Mouse (Mus musculus): ENCODE data around the gene Ccdc146.

Gene Ccdc146

DNA sequence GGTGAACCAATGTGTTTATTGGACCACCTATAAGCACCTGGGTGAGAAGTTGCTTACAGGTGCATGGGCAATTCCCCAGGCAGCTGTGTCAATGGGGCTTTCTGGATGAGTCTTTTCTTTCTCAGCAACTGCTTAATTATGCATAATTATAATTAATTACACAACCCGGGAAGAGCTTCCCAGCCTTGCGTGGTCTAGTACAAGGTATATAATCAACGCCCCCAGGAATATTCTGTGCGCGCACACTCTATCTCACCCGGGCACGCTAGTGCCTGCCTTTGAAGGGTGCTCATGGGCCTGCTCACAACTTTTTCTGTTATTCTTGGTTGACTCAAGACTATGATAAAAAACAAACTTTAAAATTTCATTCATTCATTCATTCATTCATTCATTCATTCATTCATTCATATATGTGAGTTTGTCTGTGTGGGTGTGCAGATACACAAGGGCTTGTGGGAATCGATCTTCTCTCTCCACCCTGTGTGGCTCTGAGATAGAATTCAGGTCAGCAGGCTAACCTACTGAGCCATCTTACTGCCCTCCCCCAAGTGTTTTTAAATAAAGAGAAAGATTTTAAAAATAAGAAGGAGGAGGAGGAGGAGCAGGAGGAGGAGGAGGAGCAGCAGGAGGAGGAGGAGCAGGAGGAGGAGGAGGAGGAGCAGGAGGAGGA lies 160.0 kb downstream of the Ccdc146 start:
- DNase-seq (ENCODE audit: low spot score in 2 of 2), result no peak

DNA sequence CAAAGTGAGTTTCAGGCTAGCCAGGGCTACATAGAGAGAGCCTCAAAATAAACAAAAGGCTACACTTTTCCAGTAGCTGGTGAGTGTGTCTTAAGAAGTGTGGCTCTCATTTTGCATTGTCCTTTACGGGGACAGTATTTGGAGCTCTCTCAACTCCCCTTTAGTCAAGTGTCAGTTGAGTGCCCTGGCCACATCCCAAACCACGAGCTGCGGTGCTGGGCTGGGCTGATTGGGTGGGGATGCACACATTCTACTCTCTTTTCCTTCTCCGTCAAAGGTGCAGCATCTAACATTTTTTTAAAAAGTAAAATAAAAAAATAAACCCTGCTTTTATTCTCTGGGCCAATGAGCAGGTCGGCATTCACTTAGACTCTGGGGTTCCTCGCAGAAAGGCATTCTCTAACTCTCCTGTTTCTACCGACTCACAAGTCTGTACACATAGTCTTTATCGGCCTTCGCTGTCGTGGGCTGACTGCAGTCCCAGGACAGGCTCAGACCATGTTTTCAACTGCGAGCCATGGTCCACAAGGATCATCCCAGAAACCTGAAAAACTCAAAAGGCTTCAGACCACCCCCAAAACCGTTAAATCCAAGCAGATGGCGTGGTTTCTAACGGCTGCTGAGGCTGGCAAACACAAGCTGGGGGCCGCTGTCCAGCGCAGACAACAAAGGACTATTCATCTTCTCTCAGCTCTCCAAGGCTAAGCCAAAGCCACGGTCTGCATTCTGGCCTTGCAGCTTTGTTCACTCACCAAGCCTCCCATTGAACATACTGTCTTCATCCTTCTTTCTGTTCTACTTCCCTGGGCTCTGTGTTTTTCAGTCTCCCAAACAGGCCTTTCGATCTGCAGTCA lies 161.0 kb downstream of the Ccdc146 start:
- no peak for DNase-seq (ENCODE audit: low spot score in 2 of 2)

DNA sequence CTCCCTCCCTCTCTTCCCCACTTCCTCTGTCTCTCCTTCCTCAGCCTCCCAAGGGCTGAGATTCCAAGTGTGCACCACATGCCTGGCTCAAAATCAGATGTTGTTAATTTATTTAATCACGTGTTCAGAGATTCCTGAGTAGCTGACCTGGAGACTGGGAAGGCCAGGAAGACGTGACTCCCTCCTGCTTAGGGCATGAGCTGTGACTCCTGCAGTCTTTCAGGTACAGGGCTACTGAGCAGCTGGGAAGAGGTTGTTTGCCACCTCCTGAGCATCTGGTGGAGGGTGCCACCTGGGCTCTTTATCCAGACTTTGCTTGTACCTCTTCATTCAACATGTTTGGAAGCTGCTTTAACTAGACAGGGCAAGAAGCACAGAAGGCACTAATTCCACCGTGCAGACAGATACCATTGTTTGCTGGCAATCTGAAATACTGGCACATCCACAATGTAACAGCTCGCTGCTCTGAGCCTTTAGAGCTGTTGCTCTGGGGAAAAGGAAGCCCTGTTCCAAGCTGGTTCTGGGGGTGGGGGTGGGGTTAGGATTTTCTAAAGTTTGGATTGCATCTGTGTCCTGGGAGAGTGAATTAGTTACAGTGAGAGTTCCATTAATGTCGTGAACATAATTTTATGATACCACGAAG lies 163.2 kb downstream of the Ccdc146 start:
- no peak for DNase-seq (ENCODE audit: low spot score in 2 of 2)

DNA sequence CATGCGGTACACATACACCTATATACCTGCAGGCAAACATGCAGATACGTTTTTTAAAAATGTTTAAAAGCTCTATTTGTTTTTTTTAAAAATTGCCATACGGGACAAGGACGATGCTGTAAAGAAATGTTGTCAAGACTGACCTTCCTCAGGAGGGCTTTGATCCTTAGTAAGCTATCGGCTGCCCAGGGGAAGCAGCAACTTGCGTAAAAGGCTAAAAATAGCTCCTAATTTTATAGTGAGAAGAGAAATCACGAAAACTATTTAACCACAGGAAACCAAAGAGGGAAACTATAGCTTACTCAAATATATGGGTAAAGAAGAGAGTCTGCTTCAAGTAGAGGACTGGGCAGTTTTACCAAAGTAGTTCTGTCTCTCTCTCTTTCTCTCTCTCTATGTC lies 163.7 kb downstream of the Ccdc146 start:
- DNase-seq (ENCODE audit: low spot score in 2 of 2), result no peak

DNA sequence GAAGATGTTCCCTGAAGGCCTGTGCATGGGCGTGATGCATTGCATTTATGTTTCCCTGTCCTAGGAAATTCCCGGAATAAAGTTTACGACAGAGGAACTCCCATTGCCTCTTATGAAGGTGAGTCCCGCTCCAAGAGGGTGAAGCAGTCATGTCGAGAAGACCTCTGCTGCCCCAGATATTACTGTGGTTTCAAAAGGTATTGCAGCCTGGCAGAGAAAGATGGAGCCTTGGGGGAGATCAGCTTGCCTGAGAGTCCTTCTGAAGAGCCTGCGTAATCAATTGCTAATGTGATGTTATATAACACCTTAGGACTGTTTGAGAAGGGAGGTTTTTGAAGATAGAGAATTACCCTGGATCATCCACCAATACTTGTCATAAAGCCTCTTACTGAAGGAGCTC lies 166.7 kb downstream of the Ccdc146 start:
- no peak for DNase-seq (ENCODE audit: low spot score in 2 of 2)

DNA sequence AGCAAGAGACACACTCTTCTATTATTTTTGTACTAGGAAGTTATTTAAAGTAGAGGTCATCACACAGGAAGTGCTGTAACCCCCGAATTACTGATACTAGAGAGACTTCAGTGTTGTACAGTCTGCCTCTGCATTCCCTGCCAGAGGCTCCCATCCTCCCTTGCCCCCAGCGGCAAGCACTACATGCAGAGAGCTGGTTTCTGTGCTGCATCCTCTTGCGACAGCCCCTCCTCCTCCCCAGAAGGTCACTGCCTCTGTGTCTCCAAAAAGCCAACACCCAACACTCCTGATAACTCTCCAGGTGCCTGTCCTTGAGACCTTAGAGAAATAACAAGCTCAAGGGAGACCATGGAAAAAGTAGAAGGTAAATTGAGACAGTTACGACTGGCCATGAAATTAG lies 167.4 kb downstream of the Ccdc146 start:
- DNase-seq (ENCODE audit: low spot score in 2 of 2), result no peak

DNA sequence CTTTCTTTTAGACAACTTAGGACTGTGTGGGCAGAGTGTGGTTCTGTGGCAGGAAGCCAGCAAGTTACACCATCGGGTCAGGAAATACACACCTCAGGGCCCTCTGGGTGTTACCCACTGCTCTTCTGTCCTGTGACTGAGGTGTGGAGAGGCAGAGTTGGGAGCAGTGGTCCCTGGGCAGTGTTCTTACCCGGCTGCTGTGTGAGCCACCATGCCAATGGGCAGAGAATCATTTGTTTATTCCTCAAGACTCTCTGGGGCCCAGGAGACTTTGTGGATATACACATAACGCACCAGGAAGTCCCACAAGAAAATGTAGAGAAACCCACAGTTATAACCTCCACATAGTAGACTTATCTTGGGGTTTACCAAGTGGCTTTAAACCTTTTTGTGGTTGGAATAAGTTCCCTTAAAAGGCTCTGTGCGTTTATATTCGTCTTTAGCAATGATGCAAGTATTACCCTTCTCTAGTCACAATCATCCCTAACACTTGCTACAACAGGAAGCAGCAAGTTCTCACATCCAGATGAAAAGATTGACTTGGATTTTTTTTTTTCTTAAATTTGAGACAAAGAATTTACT lies 168.8 kb downstream of the Ccdc146 start:
- no peak for DNase-seq (ENCODE audit: low spot score in 2 of 2)

DNA sequence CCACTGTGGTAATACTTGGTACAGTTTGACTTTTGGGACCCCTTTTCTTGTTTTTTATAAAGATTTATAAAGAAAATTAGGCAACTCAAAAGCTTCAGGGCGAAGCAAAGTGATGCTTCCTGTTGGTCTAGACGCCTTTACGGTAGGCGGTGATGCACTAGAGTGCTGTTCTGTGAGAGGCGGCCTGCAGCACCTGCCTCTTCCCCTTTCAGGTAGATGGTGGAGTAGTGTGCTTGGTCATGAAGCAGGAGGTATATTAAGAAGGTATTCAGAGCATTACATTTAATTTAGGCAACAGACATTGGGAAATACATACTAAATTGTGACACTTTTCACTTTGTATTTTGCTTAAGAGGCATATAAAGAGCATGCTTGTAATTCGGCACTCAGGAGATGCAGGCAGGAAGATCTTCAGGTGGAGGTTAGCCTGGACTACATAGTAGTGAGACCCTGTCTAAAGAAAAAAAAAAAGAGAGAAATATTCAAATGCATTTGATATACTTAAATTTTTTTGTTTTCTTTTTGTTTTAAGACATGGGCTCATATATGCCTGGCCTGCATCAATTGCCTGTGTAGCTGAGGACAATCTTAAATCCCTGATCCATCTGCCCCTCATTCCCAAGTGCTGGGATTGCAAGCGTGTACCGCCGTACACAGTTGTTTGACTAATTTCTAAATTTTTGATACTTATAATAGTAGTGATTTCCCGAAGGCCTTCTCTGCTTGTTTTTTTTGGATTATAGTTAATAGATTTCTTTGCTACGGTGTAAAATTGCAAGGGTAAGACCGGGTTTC lies 169.5 kb downstream of the Ccdc146 start:
- DNase-seq (ENCODE audit: low spot score in 2 of 2), result no peak

DNA sequence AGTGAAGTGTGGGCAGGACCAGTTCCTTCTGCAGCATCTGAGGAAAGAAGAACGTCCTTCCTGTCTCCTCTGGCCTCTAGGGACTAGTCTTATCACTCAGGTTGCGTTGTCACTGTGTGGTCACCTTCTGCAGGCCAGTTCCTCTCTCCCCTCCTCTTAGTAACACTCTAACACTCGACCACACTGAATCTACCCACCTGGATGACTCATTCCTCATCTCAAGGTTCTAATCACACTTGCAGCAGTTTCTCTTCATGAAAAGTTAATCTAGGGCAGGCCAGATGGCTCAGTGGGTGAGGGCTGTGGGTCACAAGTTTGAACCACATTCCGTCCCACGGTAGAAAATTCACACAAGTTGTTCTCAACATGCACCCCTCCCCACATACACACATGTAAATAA lies 175.6 kb downstream of the Ccdc146 start:
- no peak for DNase-seq (ENCODE audit: low spot score in 2 of 2)

DNA sequence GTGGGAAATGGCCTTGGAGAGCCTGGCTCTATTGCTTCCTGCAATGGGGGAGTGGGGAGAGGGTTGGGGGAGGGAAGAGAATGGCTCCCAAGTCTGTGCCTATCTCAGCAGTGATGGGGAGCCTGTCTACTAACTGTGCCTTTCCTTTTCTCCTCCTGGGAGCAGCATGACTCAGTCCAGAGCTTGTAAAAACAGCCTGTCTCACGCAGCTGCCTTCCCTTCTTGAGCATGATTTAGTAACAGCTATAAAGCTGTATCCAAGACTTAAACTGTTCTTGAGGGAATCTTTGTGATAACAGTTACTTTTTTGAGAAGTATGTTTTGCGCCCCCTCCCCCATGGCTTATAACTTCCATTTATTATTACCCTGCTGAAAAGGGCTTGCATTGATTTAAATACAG lies 176.6 kb downstream of the Ccdc146 start:
- no peak for DNase-seq (ENCODE audit: low spot score in 2 of 2)

DNA sequence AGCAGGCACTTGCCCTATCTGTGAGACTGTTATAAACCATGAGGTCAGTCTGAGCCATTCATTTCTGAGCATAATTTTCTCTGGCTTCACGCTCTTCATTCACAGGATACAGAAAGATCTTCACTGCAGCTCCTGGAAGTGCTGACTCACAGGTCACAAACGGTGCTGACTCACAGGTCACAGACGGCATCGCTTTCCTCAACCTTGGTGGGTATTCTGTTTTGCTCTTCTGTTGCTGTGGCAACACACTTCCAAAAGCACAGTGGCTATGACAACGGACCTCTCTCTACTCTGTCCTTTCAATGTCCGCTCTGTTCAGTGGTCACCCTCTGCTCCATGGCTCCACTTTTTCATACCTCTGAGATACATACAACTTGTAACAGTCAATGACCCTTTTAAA lies 177.7 kb downstream of the Ccdc146 start:
- no peak for DNase-seq (ENCODE audit: low spot score in 2 of 2)

DNA sequence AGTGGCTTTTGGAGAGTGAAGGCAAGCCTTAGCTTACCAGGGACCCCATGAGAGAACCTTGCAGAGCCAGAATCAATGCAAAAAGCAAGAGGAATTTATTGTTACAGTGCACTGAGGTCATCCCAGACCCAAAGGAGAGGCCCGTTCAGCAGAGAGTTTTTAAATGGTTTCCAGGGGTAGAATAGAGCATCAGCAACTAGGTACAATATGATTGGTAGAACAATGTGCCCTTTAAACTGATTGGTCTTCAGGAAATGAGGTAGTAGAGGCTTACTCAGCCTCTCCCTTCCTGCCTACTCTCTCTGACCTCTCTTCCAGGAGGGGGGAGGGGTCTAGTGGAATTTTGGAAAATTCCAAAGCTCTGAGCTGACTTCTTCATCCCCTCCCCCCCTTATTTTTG lies 179.2 kb downstream of the Ccdc146 start:
- no peak for DNase-seq (ENCODE audit: low spot score in 2 of 2)

DNA sequence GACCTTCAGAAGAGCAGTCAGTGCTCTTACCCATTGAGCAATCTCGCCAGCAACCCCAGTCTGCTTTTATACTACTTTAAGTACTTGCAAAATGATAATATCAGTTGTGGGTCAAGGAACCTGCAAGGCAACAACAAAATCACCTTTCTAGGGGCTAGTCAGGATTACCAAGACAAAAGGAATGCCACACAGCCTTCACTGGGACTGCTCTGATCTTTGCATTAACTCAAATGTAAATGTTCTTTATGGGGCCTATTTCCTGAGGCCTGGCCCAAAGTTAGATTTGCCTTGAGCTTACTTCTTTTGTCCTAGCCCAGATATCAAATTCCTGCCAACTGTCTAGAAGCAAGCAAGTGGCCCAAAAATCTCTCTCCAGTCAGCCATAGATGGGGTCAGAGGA lies 179.9 kb downstream of the Ccdc146 start:
- no peak for DNase-seq (ENCODE audit: low spot score in 2 of 2)
